Mouse (Mus musculus) frontal cortex, adult 2 months (tissue): ENCODE results near the gene Syk. TPM values are rescaled to one million over a fixed set of nuclear protein-coding genes. Genes with fewer than 3 reads are reported as not detected.

ENCODE experiments used
- DNase-seq, 2 experiments: peaks; one replicate each; pipeline ENCODE4 v3.0.0; 2022; ENCODE audit warnings: low spot score in 1 of 2; ENCODE audit errors: extremely low spot score in 1 of 2
- polyA plus RNA-seq: library from polyadenylated mRNA; depleted of rRNA; stranded (reverse); fragments of >200 nt; gene quantifications from 2 replicates; pipeline ENCODE4 v1.2.3, GENCODE M21; 2012; rRNA removed

Gene Syk
- 2.6 and 3.3 TPM in 2 replicates for polyA plus RNA-seq

- DNase-seq: peak in 1 of 2 experiments; percentile 62
Observed at GRCm38 (mm10) chr13:52582878-52583661, at the start of gene Syk. Syk (plus strand) TSS chr13:52583173.

GRCm38 (mm10) chr13:52533644-52534043 lies 49.3 kb upstream of the Syk start:
- DNase-seq: no peak

GRCm38 (mm10) chr13:52535542-52535941 lies 47.4 kb upstream of the Syk start:
- DNase-seq: peak in 1 of 2 experiments; percentile 83

GRCm38 (mm10) chr13:52537754-52538587 lies 45.0 kb upstream of the Syk start:
- no peak for DNase-seq

- DNase-seq: no peak
Observed at GRCm38 (mm10) chr13:52538588-52539116, 44.3 kb upstream of the Syk start.

- no peak for DNase-seq
Observed at GRCm38 (mm10) chr13:52539461-52539860, 43.5 kb upstream of the Syk start.

- no peak for DNase-seq
Observed at GRCm38 (mm10) chr13:52541385-52542035, 41.5 kb upstream of the Syk start.

GRCm38 (mm10) chr13:52542036-52542526 lies 40.9 kb upstream of the Syk start:
- DNase-seq: no peak

- no peak for DNase-seq
Observed at GRCm38 (mm10) chr13:52542636-52543035, 40.3 kb upstream of the Syk start.

- DNase-seq: no peak
Observed at GRCm38 (mm10) chr13:52546288-52546687, 36.7 kb upstream of the Syk start.

- DNase-seq: no peak
Observed at GRCm38 (mm10) chr13:52550690-52551193, 32.2 kb upstream of the Syk start.

- no peak for DNase-seq
Observed at GRCm38 (mm10) chr13:52551275-52551674, 31.7 kb upstream of the Syk start.

- DNase-seq: no peak
Observed at GRCm38 (mm10) chr13:52552822-52553477, 30.0 kb upstream of the Syk start.

- DNase-seq: no peak
Observed at GRCm38 (mm10) chr13:52554722-52555121, 28.3 kb upstream of the Syk start.

GRCm38 (mm10) chr13:52557421-52557820 lies 25.6 kb upstream of the Syk start:
- DNase-seq: no peak

GRCm38 (mm10) chr13:52561367-52562165 lies 21.4 kb upstream of the Syk start:
- DNase-seq: no peak

GRCm38 (mm10) chr13:52562166-52562571 lies 20.8 kb upstream of the Syk start:
- DNase-seq: no peak

GRCm38 (mm10) chr13:52565103-52565739 lies 17.8 kb upstream of the Syk start:
- DNase-seq: peak in 1 of 2 experiments; percentile 68
